ENCODE assay signal across 10 mouse cellular contexts in genomic region chr14:51098300-51098699, GRCm38 (mm10). TPM values are rescaled to one million over a fixed set of nuclear protein-coding genes. Genes with fewer than 3 reads are reported as not detected.
A peak's percentile ranks its signal among the peaks of the same experiment; 100 is the strongest.
DNase-seq lines count a peak whose midpoint lies in the region; ATAC-seq and TF ChIP-seq lines count a peak whose summit lies in the region.
"Not testable (repeated sequence)": the region's sequence is repeated elsewhere in the genome, so short reads cannot be mapped to it uniquely, and the experiment has no call there.
"Had no signal": no experiment of that assay in that cellular context is flagged by ENCODE, and none has a peak within 500 bp of the region (broad histone marks: within the 10 kb centered on the region; RNA-seq: fewer than 3 reads in every experiment).

No protein-coding gene starts in this region.

- H3K27me3 ChIP-seq in forebrain, postnatal 0 days (ENCODE audit: insufficient read depth, low read length); hindbrain, embryonic 12.5 days; liver, embryonic 14.5 days (ENCODE audit: control insufficient read depth, insufficient read depth, low read length); neural tube, embryonic 13.5 days: not testable (repeated sequence)

- TF ChIP-seq EP300 in liver, embryonic 14.5 days (IDR thresholded peaks at IDR 0.05; ENCODE audit: low read depth), result not testable (repeated sequence)

- peak; percentile 75 to 82 for DNase-seq in CD8-positive naive resting alpha-beta T cell, adult 2 months (ENCODE audit: low read depth in 2 of 2, low spot score in 2 of 2)
- DNase-seq in cerebellum, adult 11 months, result peak; percentile 71
- peak; percentile 74 for DNase-seq in forebrain, postnatal 0 days
- peak; percentile 82 to 91 for DNase-seq in layer of hippocampus, adult 2 months (ENCODE audit: low spot score in 2 of 2)
- DNase-seq in liver, embryonic 14.5 days (ENCODE audit: low read depth in 3 of 3, low spot score in 3 of 3), result not testable (repeated sequence)
- DNase-seq in thymus, adult 18-20 months, result peak; percentile 12 to 33

- H3K4me3 ChIP-seq in forebrain, postnatal 0 days (ENCODE audit: low read depth, low read length); hindbrain, embryonic 12.5 days; layer of hippocampus, adult 2 months; liver, embryonic 14.5 days (ENCODE audit: insufficient read depth in 1 of 2, low read depth in 2 of 2, low read length in 2 of 2); neural tube, embryonic 13.5 days: not testable (repeated sequence)

- TF ChIP-seq CTCF in forebrain, postnatal 0 days (IDR thresholded peaks at IDR 0.05; ENCODE audit: low read depth), result peak; percentile 79
- peak; percentile 87 for TF ChIP-seq CTCF in layer of hippocampus, adult 2 months (conservative IDR thresholded peaks at IDR 0.05)
- TF ChIP-seq CTCF in liver, embryonic 14.5 days (IDR thresholded peaks at IDR 0.05; ENCODE audit: low read depth), result peak; percentile 79

- WGBS in forebrain, postnatal 0 days, result 16% methylated on average over 1 of the region's 1 CpGs
- 41% methylated on average over 1 of the region's 1 CpGs for WGBS in hindbrain, embryonic 12.5 days
- 24% methylated on average over 1 of the region's 1 CpGs for WGBS in liver, embryonic 14.5 days (ENCODE audit: insufficient replicate concordance)
- 41% methylated on average over 1 of the region's 1 CpGs for WGBS in neural tube, embryonic 13.5 days

- H3K4me1 ChIP-seq in forebrain, postnatal 0 days (ENCODE audit: insufficient read depth); hindbrain, embryonic 12.5 days; neural tube, embryonic 13.5 days (replicated peaks): not testable (repeated sequence)
- H3K4me1 ChIP-seq in liver, embryonic 14.5 days (replicated peaks; ENCODE audit: control insufficient read depth in 2 of 2, insufficient read depth in 2 of 2, low read length in 1 of 2), result peaks cover 0 to 16% of the 10 kb centered on the region in 2 experiments; a peak in 2 of 4 replicates

- not testable (repeated sequence) for H3K36me3 ChIP-seq in forebrain, postnatal 0 days (ENCODE audit: insufficient read depth); hindbrain, embryonic 12.5 days; liver, embryonic 14.5 days (replicated peaks; ENCODE audit: control insufficient read depth, insufficient read depth, low read depth); neural tube, embryonic 13.5 days

- ATAC-seq in forebrain, postnatal 0 days, result peak; percentile 50; the same call in 1 of the 2 replicates
- ATAC-seq in hindbrain, embryonic 12.5 days (ENCODE audit: low FRiP score), result peak; percentile 43; the same call in 1 of the 2 replicates
- ATAC-seq in liver, embryonic 14.5 days (ENCODE audit: insufficient read depth), result peak; percentile 24; the same call in 1 of the 2 replicates
- ATAC-seq in neural tube, embryonic 13.5 days (ENCODE audit: low read depth), result peak; percentile 29; the same call in 1 of the 2 replicates

- H3K4me2 ChIP-seq in forebrain, postnatal 0 days (ENCODE audit: low read depth); hindbrain, embryonic 12.5 days (replicated peaks); liver, embryonic 14.5 days (ENCODE audit: low read depth); neural tube, embryonic 13.5 days: not testable (repeated sequence)

- not testable (repeated sequence) for H3K27ac ChIP-seq in forebrain, postnatal 0 days (ENCODE audit: low read depth, low read length); hindbrain, embryonic 12.5 days; layer of hippocampus, adult 2 months; liver, embryonic 14.5 days; neural tube, embryonic 13.5 days (replicated peaks)

- not testable (repeated sequence) for H3K9ac ChIP-seq in forebrain, postnatal 0 days; hindbrain, embryonic 12.5 days; liver, embryonic 14.5 days (replicated peaks); neural tube, embryonic 13.5 days

- H3K9me3 ChIP-seq in forebrain, postnatal 0 days (ENCODE audit: low read length); hindbrain, embryonic 12.5 days (replicated peaks); liver, embryonic 14.5 days (ENCODE audit: control insufficient read depth, low read length); neural tube, embryonic 13.5 days: not testable (repeated sequence)

RNA-seq across cellular contexts. Expression of gene Ang, which starts 7.3 kb away (rescaled TPM):
- total RNA-seq in forebrain, postnatal 0 days (2014; rRNA removed), result 0.62 and 4.9 TPM in 2 replicates
- polyA plus RNA-seq in forebrain, postnatal 0 days (2015; fragmentation: Nextera tagmentation; extraction: Ambion mirVana), result 2.8 and 4.0 TPM in 2 replicates
- polyA plus RNA-seq in hindbrain, embryonic 12.5 days (2016; fragmentation: Nextera tagmentation; extraction: Ambion mirVana), result 3.7 and 4.4 TPM in 2 replicates
- total RNA-seq in layer of hippocampus, adult 2 months (2021), result 1 to 10 TPM; 3.5 to 4.8 TPM
- polyA plus RNA-seq in liver, embryonic 14.5 days (2012; rRNA removed), result 3.3 and 3.4 TPM in 2 replicates
- 5.4 and 7.1 TPM in 2 replicates for polyA plus RNA-seq in liver, embryonic 14.5 days (2014; fragmentation: Nextera tagmentation; extraction: Ambion mirVana)
- 3.7 and 3.9 TPM in 2 replicates for polyA plus RNA-seq in neural tube, embryonic 13.5 days (2015; fragmentation: Nextera tagmentation; extraction: Ambion mirVana)

RNA-seq across cellular contexts. Expression of gene Rnase4, which starts 7.4 kb away (rescaled TPM):
- total RNA-seq in forebrain, postnatal 0 days (2014; rRNA removed), result 23.2 and 27.7 TPM in 2 replicates
- 15.8 and 16.3 TPM in 2 replicates for polyA plus RNA-seq in forebrain, postnatal 0 days (2015; fragmentation: Nextera tagmentation; extraction: Ambion mirVana)
- 17.8 and 18.7 TPM in 2 replicates for polyA plus RNA-seq in hindbrain, embryonic 12.5 days (2016; fragmentation: Nextera tagmentation; extraction: Ambion mirVana)
- 10 to 100 TPM; 15.0 to 18.0 TPM for total RNA-seq in layer of hippocampus, adult 2 months (2021)
- polyA plus RNA-seq in liver, embryonic 14.5 days (2012; rRNA removed), result 12.8 and 15.0 TPM in 2 replicates
- 20.2 and 21.9 TPM in 2 replicates for polyA plus RNA-seq in liver, embryonic 14.5 days (2014; fragmentation: Nextera tagmentation; extraction: Ambion mirVana)
- 16.1 and 17.0 TPM in 2 replicates for polyA plus RNA-seq in neural tube, embryonic 13.5 days (2015; fragmentation: Nextera tagmentation; extraction: Ambion mirVana)

RNA-seq across cellular contexts. Expression of gene Eddm3b, which starts 15.9 kb away (rescaled TPM):
- total RNA-seq in forebrain, postnatal 0 days (2014; rRNA removed), result 0.15 TPM in 1 of 2 replicates, not detected in the other
- 0.22 TPM in 1 of 2 replicates, not detected in the other for polyA plus RNA-seq in forebrain, postnatal 0 days (2015; fragmentation: Nextera tagmentation; extraction: Ambion mirVana)
- polyA plus RNA-seq in hindbrain, embryonic 12.5 days (2016; fragmentation: Nextera tagmentation; extraction: Ambion mirVana), result not detected in 2 replicates
- not detected for total RNA-seq in layer of hippocampus, adult 2 months (2021)
- polyA plus RNA-seq in liver, embryonic 14.5 days (2012; rRNA removed), result not detected in 2 replicates
- not detected in 2 replicates for polyA plus RNA-seq in liver, embryonic 14.5 days (2014; fragmentation: Nextera tagmentation; extraction: Ambion mirVana)
- not detected in 2 replicates for polyA plus RNA-seq in neural tube, embryonic 13.5 days (2015; fragmentation: Nextera tagmentation; extraction: Ambion mirVana)
- polyA plus RNA-seq: heart, embryonic 11.5 days; stomach, embryonic 14.5 days had no signal

RNA-seq across cellular contexts. Expression of gene Olfr750, which starts 24.1 kb away (rescaled TPM):
- not detected in 2 replicates for total RNA-seq in forebrain, postnatal 0 days (2014; rRNA removed)
- polyA plus RNA-seq in forebrain, postnatal 0 days (2015; fragmentation: Nextera tagmentation; extraction: Ambion mirVana), result 0.08 TPM in 1 of 2 replicates, not detected in the other
- not detected in 2 replicates for polyA plus RNA-seq in hindbrain, embryonic 12.5 days (2016; fragmentation: Nextera tagmentation; extraction: Ambion mirVana)
- not detected for total RNA-seq in layer of hippocampus, adult 2 months (2021)
- polyA plus RNA-seq in liver, embryonic 14.5 days (2012; rRNA removed), result not detected in 2 replicates
- not detected in 2 replicates for polyA plus RNA-seq in liver, embryonic 14.5 days (2014; fragmentation: Nextera tagmentation; extraction: Ambion mirVana)
- not detected in 2 replicates for polyA plus RNA-seq in neural tube, embryonic 13.5 days (2015; fragmentation: Nextera tagmentation; extraction: Ambion mirVana)
- polyA plus RNA-seq: heart, embryonic 11.5 days; stomach, embryonic 14.5 days had no signal

RNA-seq across cellular contexts. Expression of gene Rnase6, which starts 25.4 kb away (rescaled TPM):
- 0.77 and 2.7 TPM in 2 replicates for total RNA-seq in forebrain, postnatal 0 days (2014; rRNA removed)
- 1.3 and 1.4 TPM in 2 replicates for polyA plus RNA-seq in forebrain, postnatal 0 days (2015; fragmentation: Nextera tagmentation; extraction: Ambion mirVana)
- 0.46 TPM in 1 of 2 replicates, not detected in the other for polyA plus RNA-seq in hindbrain, embryonic 12.5 days (2016; fragmentation: Nextera tagmentation; extraction: Ambion mirVana)
- not detected for total RNA-seq in layer of hippocampus, adult 2 months (2021)
- 1.9 and 2.8 TPM in 2 replicates for polyA plus RNA-seq in liver, embryonic 14.5 days (2012; rRNA removed)
- 3.6 TPM in 2 replicates for polyA plus RNA-seq in liver, embryonic 14.5 days (2014; fragmentation: Nextera tagmentation; extraction: Ambion mirVana)
- 0.24 and 0.29 TPM in 2 replicates for polyA plus RNA-seq in neural tube, embryonic 13.5 days (2015; fragmentation: Nextera tagmentation; extraction: Ambion mirVana)
- polyA plus RNA-seq: heart, embryonic 11.5 days had no signal
